Mouse (Mus musculus) heart, embryonic 13.5 days (tissue): ENCODE measurements around the gene Cul4a. TPM values are rescaled to one million over a fixed set of nuclear protein-coding genes. Genes with fewer than 3 reads are reported as not detected.

ENCODE experiments used
- ATAC-seq: fragments of 200-750 bp; cut with Nextera tagmentation; 2 replicates; pipeline ENCODE4 v1.8.0; 2017; ENCODE audit warnings: moderate TSS enrichment; ENCODE audit not compliant: insufficient number of reproducible peaks, low FRiP score, low TSS enrichment; ENCODE audit errors: extremely low read depth
- H3K27ac ChIP-seq: fragments of 300-500 bp; sonication (generic); replicated peaks from 2 replicates; pipeline ENCODE4 v1.5.1; 2015; ENCODE audit warnings: moderate library complexity, mild to moderate bottlenecking, inconsistent platforms
- H3K27me3 ChIP-seq: fragments of 300-500 bp; sonication (generic); replicated peaks from 2 replicates; pipeline ENCODE4 v1.6.1; 2015; ENCODE audit warnings: mild to moderate bottlenecking, inconsistent platforms
- H3K36me3 ChIP-seq: fragments of 300-500 bp; sonication (generic); 2 replicates; pipeline ENCODE4 v1.6.1; 2015; ENCODE audit warnings: mild to moderate bottlenecking, inconsistent platforms
- H3K4me1 ChIP-seq: fragments of 300-500 bp; sonication (generic); 2 replicates; pipeline ENCODE4 v1.6.1; 2015; ENCODE audit warnings: inconsistent platforms
- H3K4me2 ChIP-seq: fragments of 300-500 bp; sonication (generic); 2 replicates; pipeline ENCODE4 v1.6.1; 2015; ENCODE audit warnings: inconsistent platforms, mild to moderate bottlenecking, moderate library complexity
- H3K4me3 ChIP-seq: fragments of 300-500 bp; sonication (generic); 2 replicates; pipeline ENCODE4 v1.5.1; 2015; ENCODE audit warnings: moderate library complexity, mild to moderate bottlenecking, inconsistent platforms
- H3K9ac ChIP-seq: fragments of 300-500 bp; sonication (generic); 2 replicates; pipeline ENCODE4 v1.6.1; 2015; ENCODE audit warnings: inconsistent platforms, mild to moderate bottlenecking, moderate library complexity
- H3K9me3 ChIP-seq: fragments of 300-500 bp; sonication (generic); 2 replicates; pipeline ENCODE4 v1.6.1; 2016; ENCODE audit warnings: inconsistent platforms
- WGBS: fragments of 180-500 bp; shearing (Covaris S2); methylation state at CpG from one replicate; pipeline ENCODE4 v1.1.7; 2015; ENCODE audit warnings: mixed read lengths; 5-methylcytosine and 5-hydroxymethylcytosine counted together
- polyA plus RNA-seq: library from polyadenylated mRNA; unstranded; fragments of >200 nt; fragmentation: Nextera tagmentation; extraction: Ambion mirVana; gene quantifications from 2 replicates; pipeline ENCODE4 v1.2.1, GENCODE M21; 2015

Gene Cul4a
- polyA plus RNA-seq, 1 experiment from 2014 or later: 99.5 TPM

DNA sequence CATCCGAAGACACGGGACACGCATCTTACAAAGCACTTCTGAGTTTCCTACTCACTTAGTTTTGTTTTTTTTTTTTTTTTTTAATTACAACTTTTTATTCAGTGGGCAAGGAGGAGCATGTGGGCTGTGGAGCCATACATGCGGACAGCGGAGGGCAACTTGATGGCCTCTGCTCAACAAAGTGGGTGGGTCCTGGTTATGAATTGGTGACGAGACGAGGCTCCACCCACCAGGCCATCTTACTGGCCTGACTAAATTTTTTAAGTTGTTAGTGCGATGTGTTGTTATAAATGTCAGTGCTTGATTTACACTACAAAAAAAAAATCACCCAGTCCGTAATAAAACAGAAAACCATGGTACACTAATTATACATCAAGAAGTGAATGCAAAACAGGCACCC lies 75.0 kb downstream of the Cul4a start:
- Histone ChIP-seq H3K36me3 (peaks cover 48% of the 10 kb centered on the region), H3K27ac (peak overlapping the region; percentile 82), H3K9me3 (no peaks in the 10 kb centered on the region), H3K9ac (peak overlapping the region; percentile 48; the same call in 1 of the 2 replicates), H3K4me2 (no peak overlapping the region), H3K27me3 (no peaks in the 10 kb centered on the region), H3K4me1 (peaks cover 36% of the 10 kb centered on the region), H3K4me3 (no peak overlapping the region)
- WGBS: 72% methylated on average over 9 of the region's 9 CpGs
- ATAC-seq: no peak

GRCm38 (mm10) chr8:13180911-13181690 lies 75.7 kb downstream of the Cul4a start:
- Histone ChIP-seq H3K4me3 (no peak overlapping the region), H3K9ac (peak overlapping the region; percentile 48; the same call in 1 of the 2 replicates), H3K27ac (peak overlapping the region; percentile 82), H3K4me2 (peak overlapping the region; percentile 18), H3K9me3 (no peaks in the 10 kb centered on the region), H3K4me1 (peaks cover 36% of the 10 kb centered on the region), H3K36me3 (peaks cover 46% of the 10 kb centered on the region), H3K27me3 (no peaks in the 10 kb centered on the region)
- 41% methylated on average over 18 of the region's 18 CpGs for WGBS
- ATAC-seq: no peak

DNA sequence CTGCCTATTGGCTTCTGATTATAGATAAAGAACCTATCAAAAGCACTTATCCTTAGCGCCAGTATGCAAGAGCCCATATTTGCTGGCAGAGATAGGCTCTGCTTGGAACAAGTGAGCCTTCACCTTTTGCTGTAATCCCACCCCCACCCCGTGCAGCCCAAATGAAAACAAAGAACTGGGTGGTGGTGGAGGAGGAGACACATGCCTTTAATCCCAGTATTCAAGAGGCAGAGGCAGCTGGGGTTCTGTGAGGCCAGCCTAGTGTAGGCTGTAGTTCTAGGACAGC lies 76.2 kb downstream of the Cul4a start:
- Histone ChIP-seq H3K9me3 (no peaks in the 10 kb centered on the region), H3K9ac (0 out of 2 replicates have a peak overlapping the region, but pooled peaks have one; percentile 1), H3K4me2 (peak overlapping the region; percentile 18; the same call in 1 of the 2 replicates), H3K4me3 (no peak overlapping the region), H3K27me3 (no peaks in the 10 kb centered on the region), H3K4me1 (peaks cover 36% of the 10 kb centered on the region), H3K27ac (peak overlapping the region; percentile 82), H3K36me3 (peaks cover 40% of the 10 kb centered on the region)
- ATAC-seq: no peak
- 25% methylated on average over 2 of the region's 2 CpGs for WGBS

GRCm38 (mm10) chr8:13186819-13187218 lies 81.4 kb downstream of the Cul4a start:
- H3K27me3 ChIP-seq: no peaks in the 10 kb centered on the region
- peaks cover 7% of the 10 kb centered on the region for H3K4me1 ChIP-seq
- H3K4me3 ChIP-seq: no peak overlapping the region
- 74% methylated on average over 8 of the region's 8 CpGs for WGBS
- no peak overlapping the region for H3K4me2 ChIP-seq
- H3K27ac ChIP-seq: no peak overlapping the region
- H3K9me3 ChIP-seq: no peaks in the 10 kb centered on the region
- H3K9ac ChIP-seq: no peak overlapping the region
- H3K36me3 ChIP-seq: peaks cover 30% of the 10 kb centered on the region
- no peak for ATAC-seq

DNA sequence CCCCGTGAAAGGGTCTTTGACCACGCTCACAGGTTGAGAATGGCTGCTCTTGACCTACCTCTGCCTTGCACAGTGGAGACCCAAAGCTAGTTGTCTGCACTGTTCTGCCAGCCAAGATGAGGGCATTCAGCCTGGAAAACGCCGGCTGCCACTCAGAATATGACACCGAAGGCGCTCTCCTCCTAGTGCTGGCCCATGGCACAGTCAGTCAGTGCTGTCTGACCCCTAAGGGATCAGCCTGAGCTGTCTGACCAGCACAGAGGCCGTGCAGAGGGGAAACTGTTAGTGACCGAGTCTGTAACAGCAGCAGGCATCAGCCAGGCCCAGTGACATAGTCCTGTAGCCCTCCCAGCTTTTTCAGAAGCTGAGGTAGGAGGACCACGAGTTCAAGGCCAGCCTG lies 81.8 kb downstream of the Cul4a start:
- H3K27ac ChIP-seq: no peak overlapping the region
- H3K9me3 ChIP-seq: no peaks in the 10 kb centered on the region
- H3K4me1 ChIP-seq: peaks cover 3% of the 10 kb centered on the region
- H3K4me2 ChIP-seq: no peak overlapping the region
- no peaks in the 10 kb centered on the region for H3K27me3 ChIP-seq
- H3K9ac ChIP-seq: no peak overlapping the region
- H3K4me3 ChIP-seq: no peak overlapping the region
- H3K36me3 ChIP-seq: peaks cover 30% of the 10 kb centered on the region
- ATAC-seq: no peak
- WGBS: 80% methylated on average over 9 of the region's 9 CpGs

GRCm38 (mm10) chr8:13187638-13188037 lies 82.2 kb downstream of the Cul4a start:
- H3K4me1 ChIP-seq: no peaks in the 10 kb centered on the region
- ATAC-seq: no peak
- peaks cover 30% of the 10 kb centered on the region for H3K36me3 ChIP-seq
- 77% methylated on average over 7 of the region's 7 CpGs for WGBS
- H3K27ac ChIP-seq: no peak overlapping the region
- H3K9me3 ChIP-seq: no peaks in the 10 kb centered on the region
- no peaks in the 10 kb centered on the region for H3K27me3 ChIP-seq
- H3K4me3 ChIP-seq: no peak overlapping the region
- no peak overlapping the region for H3K9ac ChIP-seq
- H3K4me2 ChIP-seq: no peak overlapping the region

DNA sequence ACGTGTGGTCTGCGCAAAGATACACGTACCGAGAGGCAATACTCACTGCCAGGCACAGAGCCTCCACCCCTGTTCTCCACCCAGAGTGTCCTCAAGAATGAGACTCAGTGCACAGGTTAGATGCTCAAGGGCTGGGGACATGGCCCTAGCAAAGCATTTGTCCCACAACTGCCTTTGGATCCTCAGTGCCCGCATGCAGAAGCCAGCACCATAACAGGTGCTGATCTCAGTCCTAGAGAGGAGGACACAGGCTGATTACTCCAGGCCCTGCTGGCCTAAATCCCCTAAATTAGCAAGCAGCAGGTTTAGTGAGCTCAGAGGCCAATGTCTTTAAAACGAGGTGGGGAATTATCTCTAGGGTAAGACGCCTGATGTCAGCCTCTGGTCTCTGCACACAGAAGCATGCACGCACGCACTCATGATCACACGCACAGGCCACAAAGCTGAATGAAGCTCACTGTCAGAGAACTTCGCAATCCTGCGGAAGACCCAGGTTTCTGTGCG lies 82.7 kb downstream of the Cul4a start:
- 87% methylated on average over 13 of the region's 13 CpGs for WGBS
- H3K36me3 ChIP-seq: peaks cover 26% of the 10 kb centered on the region
- H3K4me3 ChIP-seq: no peak overlapping the region
- no peak overlapping the region for H3K9ac ChIP-seq
- H3K4me2 ChIP-seq: no peak overlapping the region
- no peaks in the 10 kb centered on the region for H3K9me3 ChIP-seq
- no peaks in the 10 kb centered on the region for H3K4me1 ChIP-seq
- no peak overlapping the region for H3K27ac ChIP-seq
- no peaks in the 10 kb centered on the region for H3K27me3 ChIP-seq
- no peak for ATAC-seq

GRCm38 (mm10) chr8:13188857-13189256 lies 83.4 kb downstream of the Cul4a start:
- no peaks in the 10 kb centered on the region for H3K4me1 ChIP-seq
- no peak for ATAC-seq
- no peak overlapping the region for H3K27ac ChIP-seq
- no peak overlapping the region for H3K4me2 ChIP-seq
- WGBS: 78% methylated on average over 1 of the region's 1 CpGs
- H3K36me3 ChIP-seq: peaks cover 26% of the 10 kb centered on the region
- H3K4me3 ChIP-seq: no peak overlapping the region
- no peaks in the 10 kb centered on the region for H3K9me3 ChIP-seq
- H3K9ac ChIP-seq: no peak overlapping the region
- H3K27me3 ChIP-seq: no peaks in the 10 kb centered on the region

DNA sequence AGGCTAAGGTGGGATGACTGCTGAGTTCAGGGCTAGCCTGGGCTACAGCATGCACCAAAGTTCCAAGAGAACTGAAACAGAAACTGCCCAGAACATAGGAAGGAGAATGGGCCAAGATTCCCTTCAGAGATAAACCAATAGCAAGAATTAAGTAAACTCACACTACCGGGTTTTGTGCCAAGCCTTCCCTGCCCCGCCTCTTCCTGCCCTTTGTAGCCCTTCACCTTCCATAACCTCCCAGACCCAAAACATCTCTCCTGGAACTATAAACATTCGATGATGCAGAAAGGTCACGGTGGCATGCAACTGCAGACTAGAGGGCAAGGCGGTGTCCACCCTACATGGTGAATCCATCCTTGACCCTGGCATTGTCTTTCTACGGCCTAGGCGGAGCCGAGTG lies 84.8 kb downstream of the Cul4a start:
- H3K27me3 ChIP-seq: no peaks in the 10 kb centered on the region
- H3K9me3 ChIP-seq: no peaks in the 10 kb centered on the region
- peaks cover 21% of the 10 kb centered on the region for H3K36me3 ChIP-seq
- H3K9ac ChIP-seq: no peak overlapping the region
- H3K27ac ChIP-seq: no peak overlapping the region
- no peaks in the 10 kb centered on the region for H3K4me1 ChIP-seq
- ATAC-seq: no peak
- no peak overlapping the region for H3K4me3 ChIP-seq
- no peak overlapping the region for H3K4me2 ChIP-seq
- WGBS: 90% methylated on average over 8 of the region's 8 CpGs

- Histone ChIP-seq H3K27me3 (peaks cover 19% of the 10 kb centered on the region), H3K36me3 (peaks cover 7% of the 10 kb centered on the region; the same call in 1 of the 2 replicates), H3K9me3 (no peaks in the 10 kb centered on the region), H3K4me1 (peaks cover 9% of the 10 kb centered on the region; the same call in 1 of the 2 replicates), H3K4me2 (no peak overlapping the region), H3K4me3 (no peak overlapping the region), H3K27ac (no peak overlapping the region), H3K9ac (no peak overlapping the region; the same call in 1 of the 2 replicates)
- WGBS: 53% methylated on average over 10 of the region's 10 CpGs
- ATAC-seq: no peak
These were observed 89.4 kb downstream of the Cul4a start for GRCm38 (mm10) chr8:13194818-13195217.

DNA sequence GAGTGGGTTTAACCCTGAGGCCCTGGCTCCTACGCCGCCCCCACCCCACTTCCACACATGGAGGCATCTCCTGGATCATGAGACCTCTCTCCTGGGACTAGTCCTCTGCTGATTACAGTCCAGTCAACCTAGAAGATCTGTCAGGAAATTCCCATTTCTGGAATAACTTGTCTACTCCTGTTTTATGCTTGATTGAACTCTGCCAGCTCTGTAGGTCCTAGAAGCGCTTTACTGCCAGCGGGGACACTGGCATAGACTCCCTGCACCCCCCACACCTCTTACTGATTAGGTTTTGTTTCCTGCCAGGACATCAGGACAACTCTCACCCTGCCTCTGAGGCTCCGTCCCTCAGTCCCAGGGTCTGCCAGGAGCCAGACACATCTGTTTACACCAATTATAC lies 92.1 kb downstream of the Cul4a start:
- peaks cover 21% of the 10 kb centered on the region for H3K4me1 ChIP-seq
- peaks cover 41% of the 10 kb centered on the region for H3K27me3 ChIP-seq
- H3K9ac ChIP-seq: 0 out of 2 replicates have a peak overlapping the region, but pooled peaks have one; percentile 28
- no peaks in the 10 kb centered on the region for H3K9me3 ChIP-seq
- no peak overlapping the region for H3K27ac ChIP-seq
- H3K4me3 ChIP-seq: no peak overlapping the region
- no peak for ATAC-seq
- H3K36me3 ChIP-seq: 0 out of 2 replicates have a peak, but pooled peaks cover 3% of the 10 kb centered on the region
- no peak overlapping the region for H3K4me2 ChIP-seq
- whole genome bisulfite sequencing: 89% methylated on average over 5 of the region's 5 CpGs
